Mouse (Mus musculus) gastrocnemius, postnatal 36 days (tissue): Measurements from ENCODE around the gene Timmdc1. TPM values are rescaled to one million over a fixed set of nuclear protein-coding genes. Genes with fewer than 3 reads are reported as not detected.

Experiments used
- DNase-seq, 2 experiments: peaks; one replicate each; pipeline ENCODE4 v3.0.0; 2022
- intact Hi-C: fragments of 180-260 bp; cut with DNase I; formaldehyde crosslinking; loops from one replicate; pipeline ENCODE4 v1.15.1; 2025
- total RNA-seq, 2 experiments: library from RNA; stranded (reverse); gene quantifications; 2 replicates each; pipeline ENCODE4 v1.2.3; 2021

The Timmdc1 gene
- total RNA-seq, 2 experiments from 2014 or later, result 45.1 to 47.3 TPM

GRCm38 (mm10) chr16:38467917-38468705 lies 54.4 kb downstream of the Timmdc1 start:
- intact Hi-C loops, result no loop called here
- no peak for DNase-seq

- no peak for DNase-seq
- intact Hi-C loops, result no loop called here
Observed at GRCm38 (mm10) chr16:38467091-38467916, 55.2 kb downstream of the Timmdc1 start.

- no peak for DNase-seq
Observed at GRCm38 (mm10) chr16:38466089-38466488, 56.4 kb downstream of the Timmdc1 start.

GRCm38 (mm10) chr16:38463305-38463704 lies 59.2 kb downstream of the Timmdc1 start:
- DNase-seq, result no peak
- intact Hi-C loops, result no loop called here

More at GRCm38 (mm10) chr16:38466089-38466488, 56.4 kb downstream of the Timmdc1 start:
- intact Hi-C loops, result no loop called here

- no peak for DNase-seq
- intact Hi-C loops, result no loop called here
Observed at GRCm38 (mm10) chr16:38462161-38462560, 60.3 kb downstream of the Timmdc1 start.

GRCm38 (mm10) chr16:38461749-38462148 lies 60.7 kb downstream of the Timmdc1 start:
- intact Hi-C loops, result no loop called here
- DNase-seq, result no peak

- intact Hi-C loops, result no loop called here
- DNase-seq, result no peak
Observed at GRCm38 (mm10) chr16:38459990-38460389, 62.5 kb downstream of the Timmdc1 start.

- DNase-seq, result no peak
- intact Hi-C loops, result no loop called here
Observed at GRCm38 (mm10) chr16:38458600-38459280, 63.7 kb downstream of the Timmdc1 start.

GRCm38 (mm10) chr16:38456812-38457567 lies 65.5 kb downstream of the Timmdc1 start:
- intact Hi-C loops, result no loop called here
- DNase-seq, result no peak

GRCm38 (mm10) chr16:38455511-38456418 lies 66.7 kb downstream of the Timmdc1 start, which contains the start of gene Cd80:
Gene Cd80, plus strand, starts transcription at chr16:38455561.
- no peak for DNase-seq
- intact Hi-C loops, result no loop called here

- no peak for DNase-seq
- intact Hi-C loops, result no loop called here
Observed at GRCm38 (mm10) chr16:38454533-38455254, 67.8 kb downstream of the Timmdc1 start.

- intact Hi-C loops, result no loop called here
- DNase-seq, result no peak
Observed at GRCm38 (mm10) chr16:38453952-38454351, 68.5 kb downstream of the Timmdc1 start.

GRCm38 (mm10) chr16:38453203-38453553 lies 69.3 kb downstream of the Timmdc1 start:
- intact Hi-C loops, result no loop called here
- no peak for DNase-seq

- intact Hi-C loops, result no loop called here
- peak; percentile 89 to 92 for DNase-seq
Observed at GRCm38 (mm10) chr16:38452442-38453202, 69.8 kb downstream of the Timmdc1 start, which contains the start of gene Adprh. Gene Adprh, minus strand, starts transcription at chr16:38452703.

GRCm38 (mm10) chr16:38451421-38452205 lies 70.8 kb downstream of the Timmdc1 start:
- DNase-seq, result no peak
- intact Hi-C loops, result no loop called here

GRCm38 (mm10) chr16:38450707-38451106 lies 71.8 kb downstream of the Timmdc1 start:
- no peak for DNase-seq
- intact Hi-C loops, result no loop called here

GRCm38 (mm10) chr16:38448458-38448857 lies 74.0 kb downstream of the Timmdc1 start:
- intact Hi-C loops, result no loop called here

More at GRCm38 (mm10) chr16:38448458-38448857, 74.0 kb downstream of the Timmdc1 start:
- no peak for DNase-seq
